Mouse (Mus musculus) right cerebral cortex, postnatal 36 days (tissue): ENCODE data around the gene Trnp1.
"Not testable (repeated sequence)": the region's sequence is repeated elsewhere in the genome, so short reads cannot be mapped to it uniquely, and the experiment has no call there.

Experiments used
- DNase-seq, 2 experiments: peaks; one replicate each; pipeline ENCODE4 v3.0.0; 2022; ENCODE audit warnings: low spot score in 2 of 2, mixed read lengths in 1 of 2

The Trnp1 gene

DNA sequence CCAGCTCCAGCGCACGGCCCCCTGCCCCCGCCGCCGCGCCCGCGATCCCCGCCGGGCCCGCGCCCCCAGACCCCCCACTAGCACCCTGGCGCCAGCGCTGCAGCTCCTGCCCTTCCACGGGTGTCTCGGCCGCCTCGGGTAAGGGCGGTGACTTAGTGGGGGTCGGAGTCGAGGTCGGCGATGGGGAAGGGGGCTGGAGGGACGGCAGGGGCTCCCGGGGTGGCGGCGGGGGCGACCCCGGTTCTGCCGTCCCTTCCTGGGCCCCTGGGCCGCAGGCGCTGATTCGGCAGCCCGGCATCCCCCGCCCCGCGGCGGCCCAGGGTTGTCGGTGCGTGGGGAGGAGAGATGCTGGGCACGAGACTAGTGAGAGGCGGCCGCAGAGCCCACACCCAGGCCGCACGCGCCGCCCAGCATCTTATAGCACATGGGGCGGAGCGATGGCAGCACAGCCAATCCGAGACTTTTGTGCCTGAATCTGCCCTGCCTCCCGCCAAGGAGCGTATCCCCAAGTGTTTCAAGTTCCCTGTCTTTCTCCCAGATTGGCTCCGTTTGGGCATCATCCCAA lies at the start of gene Trnp1:
Gene Trnp1, minus strand, starts transcription at position 391 of the 565 bp plus-strand sequence.
- DNase-seq: peak; percentile 89 to 92

DNA sequence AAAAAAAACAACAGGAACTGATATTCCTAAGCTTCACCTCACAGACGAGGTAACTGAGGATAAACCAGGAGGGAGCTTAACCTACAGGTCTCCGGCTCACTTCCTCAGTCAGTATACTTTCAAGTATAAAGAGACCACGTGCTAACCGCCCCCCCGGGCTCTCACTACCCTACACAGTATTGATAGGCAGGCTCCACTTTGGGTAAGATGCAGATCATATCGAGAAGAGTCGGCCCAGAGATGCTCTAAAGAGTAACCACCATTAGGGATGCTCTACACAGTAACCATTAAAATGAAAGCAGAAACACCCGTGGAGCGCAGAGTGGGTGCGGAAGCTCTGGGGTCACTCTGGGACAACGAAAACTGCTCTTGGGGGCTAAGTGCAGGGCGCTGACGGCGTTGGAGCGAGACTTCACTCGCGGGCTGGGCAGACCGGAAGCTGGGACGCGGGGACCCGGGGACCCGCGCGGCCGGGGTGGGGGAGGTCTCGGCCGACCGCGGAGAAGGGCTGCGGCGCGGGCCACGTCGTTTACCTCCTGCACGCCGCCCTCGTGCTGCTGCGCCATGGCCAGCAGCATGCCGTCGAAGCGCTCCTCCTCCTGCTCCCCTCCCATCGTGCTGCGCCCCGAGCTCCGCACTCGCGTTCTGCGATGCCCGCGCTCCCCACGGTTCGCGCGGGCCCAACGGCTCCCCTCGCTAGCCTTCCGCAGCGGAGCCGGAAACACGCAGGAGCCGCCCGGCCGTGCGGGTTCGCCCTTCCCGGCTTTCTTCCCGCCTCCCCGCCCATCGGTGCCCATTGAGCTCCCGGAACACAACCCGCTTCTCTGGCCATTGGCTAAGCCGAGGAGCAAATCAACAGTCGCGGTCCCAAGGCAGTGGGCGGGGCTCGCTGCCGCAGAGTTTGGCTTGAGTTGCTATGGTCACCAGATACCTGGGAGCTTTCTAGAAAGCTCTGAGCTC lies 47.2 kb upstream of the Trnp1 start, which contains the start of gene Nudc:
Gene Nudc, minus strand, starts transcription at position 725 of the 960 bp plus-strand sequence.
- DNase-seq: peak; percentile 94 to 96

DNA sequence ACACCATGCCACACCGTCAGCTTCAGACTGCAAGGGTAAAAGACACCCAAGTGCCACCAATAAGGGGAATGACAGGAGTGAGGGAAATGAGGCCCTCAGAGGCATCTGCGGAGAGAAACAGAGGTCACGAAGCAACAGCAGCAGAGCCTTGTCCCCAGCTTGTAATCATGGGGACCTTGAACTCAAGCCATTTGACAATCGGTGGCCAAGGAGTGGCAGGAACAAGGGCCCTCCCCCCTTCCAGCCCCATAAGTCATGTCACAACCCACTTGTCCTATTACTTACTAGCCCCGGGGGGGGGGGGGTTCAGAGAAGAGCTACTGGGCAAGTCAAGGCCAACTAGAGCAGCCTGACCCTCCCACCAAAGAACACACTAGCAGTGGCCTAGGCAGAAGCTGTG lies 38.3 kb upstream of the Trnp1 start:
- DNase-seq: no peak

DNA sequence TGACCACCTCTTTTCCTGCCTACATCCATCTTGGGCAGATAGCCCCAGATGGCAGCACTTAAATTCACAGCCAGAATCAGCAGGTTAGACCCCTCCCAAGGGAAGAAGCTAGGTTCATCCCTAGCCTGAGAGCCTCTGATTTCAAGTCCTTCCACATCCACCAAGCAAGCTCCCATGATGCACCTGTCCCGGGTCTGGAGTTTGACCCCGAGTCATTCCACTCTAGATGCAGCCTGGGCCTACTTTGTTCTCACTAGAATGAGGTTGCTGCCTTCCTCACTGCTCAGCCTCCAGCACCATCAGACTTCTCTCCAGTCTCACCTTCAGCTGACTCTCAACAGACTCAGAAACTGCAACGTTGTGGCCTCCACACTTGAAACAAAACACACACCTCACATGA lies 37.7 kb upstream of the Trnp1 start:
- DNase-seq: no peak

DNA sequence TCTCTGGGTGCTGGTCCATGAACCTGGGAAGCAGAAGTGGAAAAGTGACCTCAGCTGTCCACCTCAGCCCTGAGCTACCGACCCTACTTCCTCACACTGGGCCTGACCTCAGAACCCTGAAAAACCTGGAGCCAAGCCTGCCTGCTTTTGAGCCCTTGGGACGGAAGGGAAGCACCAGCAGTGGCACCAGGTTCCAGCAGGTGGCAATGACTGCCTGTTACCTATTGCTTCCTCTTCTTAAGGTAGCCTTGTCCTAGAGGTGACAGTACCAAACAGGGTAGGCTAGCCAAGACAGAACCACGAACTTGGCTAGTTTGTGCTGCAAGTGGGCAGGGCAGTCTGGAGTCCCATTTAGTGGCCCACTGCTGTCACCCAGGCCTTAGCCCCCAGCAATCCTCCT lies 34.4 kb upstream of the Trnp1 start:
- DNase-seq: no peak

DNA sequence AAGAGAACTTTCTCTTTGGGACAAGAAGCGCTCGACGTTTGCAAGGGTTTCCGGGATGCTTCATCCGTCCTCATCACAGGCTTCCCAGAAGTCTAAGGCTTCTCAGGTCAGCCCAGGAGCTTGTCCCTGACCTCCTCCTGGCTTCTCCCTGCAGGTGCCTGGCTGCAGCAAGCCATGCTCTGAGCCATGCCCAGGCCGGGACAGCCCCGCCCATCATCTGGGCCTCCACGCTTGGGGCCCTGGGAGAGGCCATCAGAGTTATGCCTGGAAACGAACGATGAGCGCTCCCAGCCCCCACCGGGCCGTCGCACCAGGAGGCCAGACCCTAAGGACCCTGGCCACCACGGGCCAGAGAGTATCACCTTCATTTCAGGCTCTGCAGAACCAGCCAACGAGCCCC lies 29.4 kb upstream of the Trnp1 start:
- no peak for DNase-seq

DNA sequence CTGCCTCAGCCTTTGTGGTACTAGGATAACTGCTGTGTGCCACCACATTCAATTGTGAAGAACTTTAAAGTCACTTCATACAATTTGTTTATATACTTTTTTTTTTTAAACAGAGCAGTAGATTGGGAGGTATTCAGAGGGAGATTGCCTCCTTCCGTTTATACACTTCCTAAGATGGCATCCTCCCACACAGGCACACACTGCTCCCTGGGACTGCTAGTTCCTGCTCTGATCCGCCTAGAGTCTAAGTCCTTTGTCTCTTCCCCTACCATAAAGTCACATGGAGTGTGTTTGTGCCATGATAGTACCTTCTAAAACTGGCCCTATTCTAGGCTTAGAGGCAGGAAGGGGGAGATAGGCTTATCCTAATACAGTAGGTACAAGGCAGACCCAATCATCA lies 23.2 kb upstream of the Trnp1 start:
- peak in 1 of 2 experiments; percentile 39 for DNase-seq

DNA sequence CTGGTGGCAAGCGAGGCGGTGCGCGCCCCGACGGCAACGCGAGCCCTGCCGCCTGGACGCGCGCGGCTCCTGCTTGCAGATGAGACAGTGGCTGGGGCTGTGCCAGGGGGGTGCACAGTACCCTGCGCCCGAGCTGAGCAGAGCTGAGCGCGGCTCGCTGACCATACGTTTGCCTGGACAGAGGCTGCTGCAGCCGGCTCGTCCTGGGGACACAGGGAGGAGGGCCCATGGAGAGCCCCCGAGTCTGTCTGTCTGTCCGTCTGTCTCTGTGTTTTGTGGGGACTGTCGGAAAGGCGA lies 21.0 kb upstream of the Trnp1 start:
- no peak for DNase-seq

DNA sequence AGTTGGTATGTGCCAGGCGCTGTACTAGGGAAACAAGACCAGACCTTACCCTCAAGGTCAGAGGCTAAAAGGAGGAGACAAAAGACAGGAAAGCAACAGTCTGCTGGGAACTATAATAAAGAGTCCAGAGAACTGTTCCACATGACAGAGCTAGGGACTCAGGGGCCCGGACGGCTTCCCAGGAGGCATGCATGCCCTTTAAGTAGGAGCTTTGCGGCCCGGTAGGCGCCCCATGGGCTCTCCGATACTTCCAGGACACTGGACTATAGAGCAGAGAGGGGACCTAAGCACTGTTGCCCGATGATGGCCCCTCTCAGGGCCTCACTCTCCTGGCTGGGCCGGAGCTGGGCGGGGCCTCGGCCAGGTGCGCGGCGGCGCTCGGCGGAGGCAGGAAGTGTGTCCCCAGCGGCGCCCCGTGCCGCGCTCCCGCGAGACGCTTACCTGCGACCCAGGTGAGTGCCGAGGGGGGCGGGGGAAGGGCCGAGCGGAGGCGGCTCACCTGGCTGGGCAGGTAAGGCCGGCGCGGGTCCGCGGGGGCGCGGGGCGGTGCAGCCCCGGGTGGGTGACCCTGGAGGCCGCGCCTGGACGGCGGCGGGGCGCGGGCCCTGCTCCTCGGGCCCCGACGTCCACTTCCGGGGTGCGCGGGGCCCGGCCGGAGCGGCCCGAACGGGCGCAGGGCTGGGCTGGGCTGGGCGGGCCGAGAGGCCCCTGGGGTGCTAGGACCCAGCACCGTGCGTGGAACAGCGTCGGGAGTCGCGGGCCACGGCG lies 20.4 kb upstream of the Trnp1 start, which contains the start of gene Kdf1:
Gene Kdf1, plus strand, starts transcription at position 363 of the 768 bp plus-strand sequence.
- no peak for DNase-seq

DNA sequence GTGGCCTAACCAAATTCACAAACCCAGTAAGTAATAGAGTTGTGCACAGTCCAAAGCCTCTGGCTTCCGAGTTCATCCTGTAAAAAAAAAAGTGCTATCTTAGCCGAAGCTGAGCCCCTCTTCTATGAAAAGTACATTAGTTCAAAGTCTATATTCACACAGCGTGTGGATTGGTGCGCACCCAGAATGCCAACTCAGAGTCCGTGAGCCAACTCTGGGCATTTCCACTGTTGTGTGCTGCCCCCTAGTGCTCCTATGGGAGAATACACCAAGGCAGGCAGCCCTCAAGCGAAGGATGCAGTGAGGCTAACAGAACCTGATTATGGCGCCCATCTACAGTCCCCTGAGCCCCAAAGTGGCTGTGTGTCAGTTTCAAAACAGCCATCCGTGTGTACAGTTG lies 14.6 kb upstream of the Trnp1 start:
- peak; percentile 57 to 67 for DNase-seq

DNA sequence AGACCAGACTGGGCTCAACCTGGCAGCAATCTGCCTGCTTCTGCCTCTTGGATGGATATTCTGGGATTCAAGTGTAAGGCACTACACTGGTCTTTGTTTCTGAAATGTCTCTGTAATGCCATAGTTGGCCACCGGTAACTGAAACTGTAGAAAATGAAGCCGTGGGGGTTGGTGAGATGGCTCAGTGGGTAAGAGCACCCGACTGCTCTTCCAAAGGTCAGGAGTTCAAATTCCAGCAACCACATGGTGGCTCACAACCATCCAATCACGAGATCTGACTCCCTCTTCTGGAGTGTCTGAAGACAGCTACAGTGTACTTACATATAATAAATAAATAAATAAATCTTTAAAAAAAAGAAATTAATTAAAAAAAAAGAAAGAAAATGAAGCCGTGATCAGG lies 14.2 kb upstream of the Trnp1 start:
- DNase-seq: not testable (repeated sequence)

DNA sequence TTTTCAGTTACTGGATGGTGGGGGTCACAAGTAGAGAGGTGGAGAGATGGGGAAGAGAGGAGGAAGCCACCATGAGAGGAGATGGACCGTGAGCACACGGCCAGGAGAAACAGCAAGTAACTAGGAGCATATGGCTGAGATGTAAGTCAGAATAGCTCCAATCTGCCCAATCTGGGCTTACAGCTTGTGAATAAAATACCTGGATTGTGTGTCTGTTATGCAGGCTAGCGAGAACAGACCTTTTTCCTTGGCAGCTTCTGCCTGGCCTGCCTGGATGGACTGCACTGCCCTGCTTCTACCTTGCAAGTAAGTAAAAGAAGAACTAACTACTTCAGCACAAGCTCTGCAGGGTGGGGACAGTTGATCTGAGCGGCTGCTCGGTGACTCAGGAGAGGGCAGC lies 12.7 kb upstream of the Trnp1 start:
- no peak for DNase-seq

DNA sequence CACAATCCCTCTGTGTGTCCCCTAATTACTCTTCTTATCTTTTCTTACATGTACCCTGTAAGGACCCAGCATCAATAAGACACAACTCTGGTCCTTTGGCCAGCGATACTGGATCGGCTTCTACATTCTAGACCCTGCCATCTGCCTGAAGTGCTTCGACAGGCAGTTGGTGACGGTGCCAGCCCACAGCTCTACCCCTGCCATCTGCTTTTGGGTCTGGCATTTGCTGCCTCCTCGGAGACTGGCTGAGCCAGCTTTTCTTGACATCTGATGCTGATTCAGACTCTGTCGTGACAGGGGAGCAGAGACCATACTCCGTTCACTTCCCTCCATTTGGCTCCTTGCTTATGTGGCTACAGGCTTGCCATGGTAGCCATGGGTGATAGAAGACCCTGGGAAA lies 10.6 kb upstream of the Trnp1 start:
- no peak for DNase-seq

DNA sequence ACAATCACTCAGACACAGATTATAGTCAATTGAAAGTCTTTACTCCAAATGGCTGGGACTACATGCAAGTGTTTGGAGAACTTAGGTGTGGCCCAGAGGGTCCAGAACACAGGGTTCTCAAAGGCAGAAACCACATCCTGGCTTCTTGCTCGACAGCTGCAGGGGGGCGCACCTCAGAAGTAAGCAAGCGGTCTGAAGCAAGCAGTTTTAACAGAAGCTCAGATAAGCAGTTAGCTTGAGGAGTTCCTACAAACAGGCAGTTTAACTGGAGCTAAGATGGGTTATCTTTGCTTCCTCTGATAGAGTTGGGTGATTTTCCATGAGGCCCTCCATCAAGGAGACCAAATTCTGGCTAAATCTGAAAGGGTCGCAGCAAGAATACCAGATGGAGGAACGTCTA lies 8.2 kb upstream of the Trnp1 start:
- no peak for DNase-seq

DNA sequence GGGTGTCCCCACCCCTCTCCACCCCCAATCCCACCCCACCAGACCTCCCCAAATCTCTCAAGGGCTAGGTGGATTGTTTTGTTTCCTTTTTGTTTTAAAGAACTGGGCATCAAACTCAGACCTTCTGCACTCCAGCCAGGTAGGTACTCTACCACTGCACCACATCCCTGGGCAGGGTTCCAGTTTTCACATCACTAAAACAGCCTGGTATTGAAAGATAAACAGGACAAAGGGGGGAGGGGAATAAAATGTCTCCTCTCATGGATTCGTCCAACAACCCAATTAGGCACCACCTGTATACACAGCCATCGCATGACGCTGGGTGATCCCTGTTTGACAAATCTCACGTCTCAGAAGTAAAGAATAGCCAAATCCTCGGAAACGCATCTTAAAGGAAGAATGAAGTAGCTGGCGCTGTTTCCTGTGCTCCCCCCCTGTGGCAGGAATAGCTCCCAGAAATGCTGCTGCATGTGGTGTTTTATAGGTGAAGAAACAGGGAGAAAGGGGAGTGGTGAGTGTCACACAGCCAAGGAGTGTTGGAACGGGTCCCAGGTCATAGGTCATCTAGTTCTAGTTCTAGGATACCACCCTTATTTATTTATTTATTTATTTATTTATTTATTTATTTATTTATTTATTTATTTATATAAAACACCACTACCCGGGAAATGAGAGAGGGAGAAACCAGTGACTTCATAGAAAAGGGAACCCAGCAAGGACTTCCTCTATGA lies 6.6 kb upstream of the Trnp1 start:
- no peak for DNase-seq

DNA sequence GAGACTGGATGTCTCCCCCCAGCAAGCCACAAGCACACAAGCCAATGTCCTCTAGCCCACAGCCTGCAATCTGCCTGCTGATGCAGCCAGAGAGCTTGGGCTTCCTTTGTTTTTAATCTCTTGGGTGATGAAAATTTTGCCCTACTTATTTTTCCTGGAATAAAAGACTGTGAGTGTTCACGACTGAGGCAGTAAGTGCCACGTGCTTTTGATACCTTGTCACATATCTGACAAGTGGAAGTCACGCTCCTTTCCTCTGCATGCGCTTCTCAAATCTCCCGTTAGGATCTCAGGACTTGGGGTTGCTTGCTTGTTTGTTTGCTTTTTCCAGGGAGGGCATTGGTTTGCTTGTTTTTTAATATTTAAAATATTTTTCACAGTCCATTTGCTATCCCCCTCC lies 6.0 kb upstream of the Trnp1 start:
- DNase-seq: no peak

DNA sequence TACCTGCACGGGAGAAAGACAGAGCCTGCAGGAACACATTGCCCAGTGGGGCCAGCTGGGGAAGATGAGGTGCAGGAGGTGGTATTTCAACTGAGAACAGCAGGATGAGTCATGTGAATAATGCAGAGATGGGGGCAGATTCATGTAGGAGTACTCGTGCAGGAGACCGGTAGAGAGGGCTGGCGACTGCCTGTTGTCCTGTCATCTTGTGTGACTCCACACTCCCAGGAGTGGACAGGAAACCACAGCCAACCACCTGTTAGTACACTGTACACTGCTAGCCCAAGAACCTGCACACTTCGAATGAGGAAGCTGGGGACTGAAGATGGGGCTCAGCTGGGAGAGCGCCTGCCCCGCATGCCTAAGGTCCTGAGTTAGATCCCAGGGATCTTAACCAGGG lies 3.2 kb upstream of the Trnp1 start:
- DNase-seq: no peak

DNA sequence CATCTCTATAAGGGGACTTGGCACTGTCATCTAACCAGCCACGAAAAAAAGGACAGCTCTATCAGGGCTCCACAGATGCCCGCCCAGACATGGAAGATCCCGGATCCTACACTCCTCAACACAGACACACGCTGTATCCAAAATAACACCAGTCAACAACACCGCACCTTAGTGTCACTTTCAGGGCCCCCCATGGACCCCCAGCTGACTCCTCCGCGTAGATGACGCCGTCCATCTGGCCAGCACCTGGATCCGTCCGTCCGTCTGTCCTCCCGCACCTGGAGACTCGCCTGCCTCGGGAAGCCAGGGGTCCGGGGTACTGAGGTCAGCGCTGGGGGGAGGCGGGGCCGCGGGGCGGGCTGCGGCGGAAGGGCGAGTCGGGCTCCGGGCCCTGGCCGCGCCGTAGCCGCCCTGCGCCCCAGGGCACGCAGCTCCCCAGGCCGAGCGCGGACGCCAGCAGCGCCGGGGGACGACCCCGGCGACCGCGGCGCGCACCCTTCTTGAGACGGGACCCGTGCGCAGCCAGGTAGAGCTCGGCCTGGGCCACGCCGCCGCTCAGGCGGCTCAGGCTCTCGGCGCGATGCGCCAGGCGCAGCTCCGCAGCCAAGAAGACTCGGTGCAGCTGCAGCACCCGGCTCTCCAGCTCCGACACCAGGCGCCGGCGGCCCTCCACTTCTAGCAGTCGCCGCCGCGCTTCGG lies 740 bp downstream of the Trnp1 start:
- DNase-seq: no peak

DNA sequence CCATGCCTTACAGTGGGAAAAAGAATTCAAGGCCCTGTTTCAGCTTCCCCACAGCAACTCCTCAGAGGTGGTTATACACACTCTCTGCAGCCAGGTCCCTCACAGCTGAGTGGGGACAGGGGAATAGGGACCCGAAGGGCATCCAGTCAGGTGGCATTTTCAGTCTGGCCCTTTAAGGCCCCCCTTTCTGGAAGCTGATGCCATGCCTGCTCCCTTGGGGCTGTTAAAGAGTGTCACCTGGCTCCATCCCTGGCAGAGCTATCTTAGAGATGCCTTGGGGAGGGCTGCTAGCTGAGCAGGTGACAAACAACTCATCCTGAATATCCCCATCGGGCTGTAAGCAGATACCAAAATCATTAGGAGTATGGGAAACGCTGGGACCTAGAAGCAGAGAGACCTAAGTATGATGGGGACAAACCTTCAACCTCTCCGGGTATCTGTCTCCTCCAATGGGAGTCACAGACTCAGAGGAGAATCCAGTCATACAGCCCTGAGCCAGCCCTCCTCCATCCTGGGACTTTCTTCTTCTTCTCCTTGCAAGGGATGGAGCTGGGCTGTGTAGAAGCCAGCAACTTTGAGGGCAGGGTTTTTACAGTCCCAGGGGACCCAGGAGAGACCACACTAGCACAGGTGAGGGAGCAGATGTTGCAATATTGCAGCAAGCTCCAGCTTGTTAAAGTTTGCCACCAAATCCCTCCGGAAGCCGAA lies 1.5 kb downstream of the Trnp1 start:
- no peak for DNase-seq

DNA sequence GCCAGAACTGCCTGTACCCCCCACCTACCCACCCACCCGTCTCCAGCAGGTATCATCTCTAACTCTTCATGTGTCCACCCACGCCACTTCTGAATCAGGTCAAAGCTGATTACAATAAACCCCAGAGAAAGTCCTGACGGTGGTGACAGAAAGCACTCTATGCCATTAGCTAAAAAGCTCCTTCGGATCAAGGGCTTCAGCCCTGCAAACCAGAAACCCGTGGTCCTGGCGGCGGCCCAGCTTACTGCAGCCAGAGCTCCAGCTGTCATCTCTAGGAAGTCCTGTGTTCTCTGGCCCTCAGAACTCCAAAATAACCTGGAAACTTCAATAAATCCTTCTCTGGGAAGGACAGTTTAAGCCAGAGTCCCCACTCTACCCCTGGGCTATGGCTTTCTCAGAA lies 2.6 kb downstream of the Trnp1 start:
- DNase-seq: no peak

DNA sequence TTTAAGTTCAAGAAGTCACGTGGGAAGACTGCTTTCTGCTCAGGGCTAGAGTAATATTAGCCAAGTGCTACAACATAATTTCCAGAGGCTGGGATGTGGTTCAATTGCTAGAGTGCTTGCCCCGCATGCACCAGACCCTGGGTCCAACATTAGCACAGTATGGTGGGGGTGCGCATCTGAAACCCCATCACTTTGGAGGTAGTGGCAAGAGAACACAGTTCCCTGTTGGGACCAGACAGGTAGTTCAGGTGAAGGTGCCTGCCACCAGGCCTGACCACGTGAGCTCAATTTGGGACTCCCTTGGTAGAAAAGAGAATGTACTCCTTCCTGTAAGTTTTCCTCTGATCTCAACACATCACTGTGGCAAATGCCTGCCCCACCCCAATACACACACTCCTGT lies 3.5 kb downstream of the Trnp1 start:
- DNase-seq: no peak
